Mouse (Mus musculus): Measurements from ENCODE around the gene Cacnb2. TPM values are rescaled to one million over a fixed set of nuclear protein-coding genes. Genes with fewer than 3 reads are reported as not detected.

Gene Cacnb2
- polyA plus RNA-seq, 1 experiment from 2014 or later, result 6.2 TPM

- Histone ChIP-seq H3K4me3 (ENCODE audit: low read depth, low read length) (no peak overlapping the region), H3K27ac (ENCODE audit: low read length) (no peak overlapping the region), H3K9ac (replicated peaks; ENCODE audit: low read depth, low read length) (no peak overlapping the region), H3K4me1 (ENCODE audit: control insufficient read depth, insufficient read depth, low read length) (peaks cover 4% of the 10 kb centered on the region; the same call in 1 of the 2 replicates), H3K36me3 (ENCODE audit: control insufficient read depth, insufficient read depth, low read length) (no peaks in the 10 kb centered on the region), H3K9me3 (ENCODE audit: control insufficient read depth, low read depth, low read length) (no peaks in the 10 kb centered on the region), H3K4me2 (replicated peaks; ENCODE audit: low read depth, low read length) (no peak overlapping the region), H3K27me3 (ENCODE audit: control insufficient read depth, insufficient read depth, low read length) (no peaks in the 10 kb centered on the region)
- WGBS, result 74% methylated on average over 3 of the region's 3 CpGs
- ATAC-seq (ENCODE audit: insufficient number of reproducible peaks, insufficient read depth, low FRiP score, low read depth), result no peak
Observed at GRCm38 (mm10) chr2:14903837-14904236, 300.9 kb downstream of the Cacnb2 start.

- ATAC-seq (ENCODE audit: insufficient number of reproducible peaks, insufficient read depth, low FRiP score, low read depth), result no peak
- Histone ChIP-seq H3K4me2 (replicated peaks; ENCODE audit: low read depth, low read length) (no peak overlapping the region), H3K4me3 (ENCODE audit: low read depth, low read length) (no peak overlapping the region), H3K27me3 (ENCODE audit: control insufficient read depth, insufficient read depth, low read length) (no peaks in the 10 kb centered on the region), H3K27ac (ENCODE audit: low read length) (no peak overlapping the region), H3K36me3 (ENCODE audit: control insufficient read depth, insufficient read depth, low read length) (no peaks in the 10 kb centered on the region), H3K9me3 (ENCODE audit: control insufficient read depth, low read depth, low read length) (no peaks in the 10 kb centered on the region), H3K9ac (replicated peaks; ENCODE audit: low read depth, low read length) (no peak overlapping the region), H3K4me1 (ENCODE audit: control insufficient read depth, insufficient read depth, low read length) (peaks cover 4% of the 10 kb centered on the region; the same call in 1 of the 2 replicates)
- 78% methylated on average over 2 of the region's 2 CpGs for WGBS
Observed at GRCm38 (mm10) chr2:14904865-14905264, 302.0 kb downstream of the Cacnb2 start.

- no peak overlapping the region for H3K4me3 ChIP-seq (ENCODE audit: low read depth, low read length)
- ATAC-seq (ENCODE audit: insufficient number of reproducible peaks, insufficient read depth, low FRiP score, low read depth), result no peak
- 38% methylated on average over 10 of the region's 10 CpGs for WGBS
Observed at GRCm38 (mm10) chr2:14907124-14907925, 304.4 kb downstream of the Cacnb2 start.

GRCm38 (mm10) chr2:14917585-14918247 lies 314.8 kb downstream of the Cacnb2 start:
- Histone ChIP-seq H3K4me2 (replicated peaks; ENCODE audit: low read depth, low read length) (no peak overlapping the region), H3K9me3 (ENCODE audit: control insufficient read depth, low read depth, low read length) (no peaks in the 10 kb centered on the region), H3K4me3 (ENCODE audit: low read depth, low read length) (no peak overlapping the region), H3K27me3 (ENCODE audit: control insufficient read depth, insufficient read depth, low read length) (no peaks in the 10 kb centered on the region), H3K36me3 (ENCODE audit: control insufficient read depth, insufficient read depth, low read length) (no peaks in the 10 kb centered on the region), H3K27ac (ENCODE audit: low read length) (no peak overlapping the region), H3K9ac (replicated peaks; ENCODE audit: low read depth, low read length) (no peak overlapping the region), H3K4me1 (ENCODE audit: control insufficient read depth, insufficient read depth, low read length) (no peaks in the 10 kb centered on the region)
- no peak for ATAC-seq (ENCODE audit: insufficient number of reproducible peaks, insufficient read depth, low FRiP score, low read depth)
- 81% methylated on average over 3 of the region's 3 CpGs for WGBS

More at GRCm38 (mm10) chr2:14907124-14907925, 304.4 kb downstream of the Cacnb2 start:
- Histone ChIP-seq H3K9ac (replicated peaks; ENCODE audit: low read depth, low read length) (no peak overlapping the region), H3K27me3 (ENCODE audit: control insufficient read depth, insufficient read depth, low read length) (no peaks in the 10 kb centered on the region), H3K9me3 (ENCODE audit: control insufficient read depth, low read depth, low read length) (no peaks in the 10 kb centered on the region), H3K36me3 (ENCODE audit: control insufficient read depth, insufficient read depth, low read length) (no peaks in the 10 kb centered on the region), H3K4me1 (ENCODE audit: control insufficient read depth, insufficient read depth, low read length) (peaks cover 4% of the 10 kb centered on the region; the same call in 1 of the 2 replicates), H3K27ac (ENCODE audit: low read length) (no peak overlapping the region), H3K4me2 (replicated peaks; ENCODE audit: low read depth, low read length) (no peak overlapping the region)

- ATAC-seq (ENCODE audit: insufficient number of reproducible peaks, insufficient read depth, low FRiP score, low read depth), result no peak
- Histone ChIP-seq H3K36me3 (ENCODE audit: control insufficient read depth, insufficient read depth, low read length) (no peaks in the 10 kb centered on the region), H3K4me3 (ENCODE audit: low read depth, low read length) (no peak overlapping the region), H3K27me3 (ENCODE audit: control insufficient read depth, insufficient read depth, low read length) (no peaks in the 10 kb centered on the region), H3K9ac (replicated peaks; ENCODE audit: low read depth, low read length) (no peak overlapping the region), H3K9me3 (ENCODE audit: control insufficient read depth, low read depth, low read length) (no peaks in the 10 kb centered on the region), H3K27ac (ENCODE audit: low read length) (no peak overlapping the region), H3K4me2 (replicated peaks; ENCODE audit: low read depth, low read length) (no peak overlapping the region), H3K4me1 (ENCODE audit: control insufficient read depth, insufficient read depth, low read length) (no peaks in the 10 kb centered on the region)
- 90% methylated on average over 3 of the region's 3 CpGs for WGBS
Observed at GRCm38 (mm10) chr2:14929866-14930265, 327.0 kb downstream of the Cacnb2 start.

GRCm38 (mm10) chr2:14931968-14932367 lies 329.1 kb downstream of the Cacnb2 start:
- Histone ChIP-seq H3K9ac (replicated peaks; ENCODE audit: low read depth, low read length) (no peak overlapping the region), H3K27ac (ENCODE audit: low read length) (no peak overlapping the region), H3K4me1 (ENCODE audit: control insufficient read depth, insufficient read depth, low read length) (no peaks in the 10 kb centered on the region), H3K9me3 (ENCODE audit: control insufficient read depth, low read depth, low read length) (no peaks in the 10 kb centered on the region), H3K27me3 (ENCODE audit: control insufficient read depth, insufficient read depth, low read length) (no peaks in the 10 kb centered on the region), H3K4me2 (replicated peaks; ENCODE audit: low read depth, low read length) (no peak overlapping the region), H3K36me3 (ENCODE audit: control insufficient read depth, insufficient read depth, low read length) (no peaks in the 10 kb centered on the region), H3K4me3 (ENCODE audit: low read depth, low read length) (no peak overlapping the region)
- WGBS, result 89% methylated on average over 2 of the region's 2 CpGs
- no peak for ATAC-seq (ENCODE audit: insufficient number of reproducible peaks, insufficient read depth, low FRiP score, low read depth)

- no peaks in the 10 kb centered on the region for H3K9me3 ChIP-seq (ENCODE audit: control insufficient read depth, low read depth, low read length)
- H3K4me2 ChIP-seq (replicated peaks; ENCODE audit: low read depth, low read length), result no peak overlapping the region
- no peak overlapping the region for H3K9ac ChIP-seq (replicated peaks; ENCODE audit: low read depth, low read length)
- H3K27me3 ChIP-seq (ENCODE audit: control insufficient read depth, insufficient read depth, low read length), result no peaks in the 10 kb centered on the region
- H3K36me3 ChIP-seq (ENCODE audit: control insufficient read depth, insufficient read depth, low read length), result no peaks in the 10 kb centered on the region
- no peak for ATAC-seq (ENCODE audit: insufficient number of reproducible peaks, insufficient read depth, low FRiP score, low read depth)
- H3K4me3 ChIP-seq (ENCODE audit: low read depth, low read length), result no peak overlapping the region
- no peak overlapping the region for H3K27ac ChIP-seq (ENCODE audit: low read length)
- WGBS, result 62% methylated on average over 8 of the region's 8 CpGs
- no peaks in the 10 kb centered on the region for H3K4me1 ChIP-seq (ENCODE audit: control insufficient read depth, insufficient read depth, low read length)
Observed at GRCm38 (mm10) chr2:14936492-14936891, 333.6 kb downstream of the Cacnb2 start.

GRCm38 (mm10) chr2:14942261-14942660 lies 339.4 kb downstream of the Cacnb2 start:
- no peak overlapping the region for H3K4me2 ChIP-seq (replicated peaks; ENCODE audit: low read depth, low read length)
- H3K9me3 ChIP-seq (ENCODE audit: control insufficient read depth, low read depth, low read length), result no peaks in the 10 kb centered on the region
- no peaks in the 10 kb centered on the region for H3K4me1 ChIP-seq (ENCODE audit: control insufficient read depth, insufficient read depth, low read length)
- 81% methylated on average over 4 of the region's 4 CpGs for WGBS
- no peaks in the 10 kb centered on the region for H3K27me3 ChIP-seq (ENCODE audit: control insufficient read depth, insufficient read depth, low read length)
- no peak for ATAC-seq (ENCODE audit: insufficient number of reproducible peaks, insufficient read depth, low FRiP score, low read depth)
- H3K4me3 ChIP-seq (ENCODE audit: low read depth, low read length), result no peak overlapping the region
- H3K36me3 ChIP-seq (ENCODE audit: control insufficient read depth, insufficient read depth, low read length), result no peaks in the 10 kb centered on the region
- H3K9ac ChIP-seq (replicated peaks; ENCODE audit: low read depth, low read length), result no peak overlapping the region
- H3K27ac ChIP-seq (ENCODE audit: low read length), result no peak overlapping the region

All from stomach, embryonic 14.5 days (tissue).